Comparison of ENCODE assay signal across 12 mouse cellular contexts in the genomic region with DNA sequence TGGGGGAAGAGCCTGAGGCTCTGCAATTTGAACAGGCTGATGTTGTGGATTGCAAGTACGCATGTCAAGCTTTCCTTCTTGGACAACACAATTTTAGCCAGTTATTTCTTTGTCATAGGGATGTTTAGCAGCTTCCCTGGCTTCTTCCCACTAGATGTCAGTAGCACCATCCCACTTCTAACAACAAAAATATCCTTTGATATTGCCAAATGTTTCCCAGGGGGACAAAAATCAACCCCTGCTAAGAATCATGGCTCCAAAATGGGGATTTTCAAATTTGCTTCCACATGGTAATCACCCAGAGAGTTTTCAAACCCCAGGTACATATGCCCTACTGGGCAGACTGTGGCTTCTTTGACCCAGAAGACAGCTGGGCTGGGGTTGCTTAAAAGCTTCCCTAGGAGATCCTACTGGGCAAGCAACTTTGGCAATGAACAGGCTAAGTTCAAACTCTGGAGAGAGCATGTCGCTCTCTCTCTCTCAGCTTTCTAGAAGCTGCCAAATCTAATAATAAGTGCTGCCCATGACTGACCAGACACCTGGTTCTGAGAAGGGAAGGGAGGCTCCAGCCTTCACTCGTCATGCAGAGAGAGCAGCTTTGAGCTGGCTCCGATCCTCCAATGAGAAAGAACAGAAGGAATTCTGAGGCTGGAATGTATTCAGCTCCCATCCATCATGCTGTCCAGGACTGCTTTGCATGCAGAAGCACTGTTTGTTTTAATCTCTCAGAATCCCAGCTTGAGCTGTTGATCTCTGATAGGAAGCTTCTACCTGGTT.
A peak's percentile ranks its signal among the peaks of the same experiment; 100 is the strongest.
DNase-seq lines count a peak whose midpoint lies in the region; ATAC-seq and TF ChIP-seq lines count a peak whose summit lies in the region.
"Had no signal": no experiment of that assay in that cellular context is flagged by ENCODE, and none has a peak within 500 bp of the region (broad histone marks: within the 10 kb centered on the region; RNA-seq: fewer than 3 reads in every experiment).

No protein-coding gene starts in this region.

- H3K27me3 ChIP-seq in forebrain, postnatal 0 days (ENCODE audit: insufficient read depth, low read length): no peaks in the 10 kb centered on the region
- no peaks in the 10 kb centered on the region for H3K27me3 ChIP-seq in forebrain, embryonic 12.5 days
- no peaks in the 10 kb centered on the region for H3K27me3 ChIP-seq in hindbrain, embryonic 16.5 days (replicated peaks; ENCODE audit: control insufficient read depth, insufficient read depth, low read length)
- H3K27me3 ChIP-seq: embryonic facial prominence, embryonic 13.5 days; lung, embryonic 15.5 days had no signal

- DNase-seq in forebrain, postnatal 0 days: peak; percentile 40
- no peak for DNase-seq in left cerebral cortex, adult 2 months (ENCODE audit: extremely low spot score in 1 of 2, low spot score in 2 of 2)
- DNase-seq in left cerebral cortex, adult 11 months (ENCODE audit: low spot score): no peak
- DNase-seq in lung, postnatal 14 days: peak; percentile 38
- DNase-seq in right cerebral cortex, adult 2 months (ENCODE audit: low spot score in 2 of 2): no peak
- DNase-seq: heart, postnatal 36 days; right cerebral cortex, postnatal 14 days; thymus, postnatal 4 days had no signal

- H3K9me3 ChIP-seq in forebrain, postnatal 0 days (ENCODE audit: low read length): no peaks in the 10 kb centered on the region
- H3K9me3 ChIP-seq in forebrain, embryonic 12.5 days: no peaks in the 10 kb centered on the region
- no peaks in the 10 kb centered on the region for H3K9me3 ChIP-seq in hindbrain, embryonic 16.5 days (ENCODE audit: control insufficient read depth, low read length)
- H3K9me3 ChIP-seq: embryonic facial prominence, embryonic 13.5 days; lung, embryonic 15.5 days had no signal

- H3K4me3 ChIP-seq in forebrain, postnatal 0 days (ENCODE audit: low read depth, low read length): no peak overlapping the region
- no peak overlapping the region for H3K4me3 ChIP-seq in forebrain, embryonic 12.5 days (replicated peaks)
- no peak overlapping the region for H3K4me3 ChIP-seq in left cerebral cortex, adult 2 months
- H3K4me3 ChIP-seq in hindbrain, embryonic 16.5 days (ENCODE audit: low read length): no peak overlapping the region
- H3K4me3 ChIP-seq: embryonic facial prominence, embryonic 13.5 days; lung, embryonic 15.5 days had no signal

- H3K4me1 ChIP-seq in forebrain, postnatal 0 days (ENCODE audit: insufficient read depth): no peaks in the 10 kb centered on the region
- H3K4me1 ChIP-seq in forebrain, embryonic 12.5 days: no peaks in the 10 kb centered on the region
- no peaks in the 10 kb centered on the region for H3K4me1 ChIP-seq in hindbrain, embryonic 16.5 days (ENCODE audit: control insufficient read depth, insufficient read depth, low read depth, low read length)
- H3K4me1 ChIP-seq: embryonic facial prominence, embryonic 13.5 days; lung, embryonic 15.5 days had no signal

- H3K4me2 ChIP-seq in forebrain, postnatal 0 days (ENCODE audit: low read depth): no peak overlapping the region
- no peak overlapping the region for H3K4me2 ChIP-seq in forebrain, embryonic 12.5 days
- no peak overlapping the region for H3K4me2 ChIP-seq in hindbrain, embryonic 16.5 days (ENCODE audit: low read length)
- H3K4me2 ChIP-seq: embryonic facial prominence, embryonic 13.5 days; lung, embryonic 15.5 days had no signal

- intact Hi-C loops in left cerebral cortex, adult 2 months (cut with DNase I): no loop called here

- no peak overlapping the region for H3K27ac ChIP-seq in forebrain, postnatal 0 days (ENCODE audit: low read depth, low read length)
- no peak overlapping the region for H3K27ac ChIP-seq in forebrain, embryonic 12.5 days
- H3K27ac ChIP-seq in left cerebral cortex, adult 2 months: no peak overlapping the region
- no peak overlapping the region for H3K27ac ChIP-seq in hindbrain, embryonic 16.5 days (ENCODE audit: low read depth, low read length)
- H3K27ac ChIP-seq: embryonic facial prominence, embryonic 13.5 days; lung, embryonic 15.5 days had no signal

- no peak overlapping the region for H3K9ac ChIP-seq in forebrain, postnatal 0 days
- H3K9ac ChIP-seq in forebrain, embryonic 12.5 days: no peak overlapping the region
- H3K9ac ChIP-seq in hindbrain, embryonic 16.5 days (ENCODE audit: low read depth, low read length): no peak overlapping the region
- H3K9ac ChIP-seq: embryonic facial prominence, embryonic 13.5 days; lung, embryonic 15.5 days had no signal

- TF ChIP-seq CTCF in forebrain, postnatal 0 days (IDR thresholded peaks at IDR 0.05; ENCODE audit: low read depth): peak; percentile 41
- TF ChIP-seq CTCF in left cerebral cortex, adult 2 months (IDR thresholded peaks at IDR 0.05): peak; percentile 43

- WGBS in forebrain, postnatal 0 days: 60% methylated on average over 4 of the region's 4 CpGs
- 78% methylated on average over 4 of the region's 4 CpGs for WGBS in forebrain, embryonic 12.5 days
- WGBS in hindbrain, embryonic 16.5 days: 39% methylated on average over 4 of the region's 4 CpGs

- no peaks in the 10 kb centered on the region for H3K36me3 ChIP-seq in forebrain, postnatal 0 days (ENCODE audit: insufficient read depth)
- no peaks in the 10 kb centered on the region for H3K36me3 ChIP-seq in forebrain, embryonic 12.5 days (replicated peaks)
- H3K36me3 ChIP-seq in hindbrain, embryonic 16.5 days (ENCODE audit: control insufficient read depth, insufficient read depth, low read length): no peaks in the 10 kb centered on the region
- H3K36me3 ChIP-seq: embryonic facial prominence, embryonic 13.5 days; lung, embryonic 15.5 days had no signal

- ATAC-seq in forebrain, postnatal 0 days: no peak
- ATAC-seq in forebrain, embryonic 12.5 days (ENCODE audit: low FRiP score): no peak
- ATAC-seq in hindbrain, embryonic 16.5 days: peak; percentile 94

Comparison
In these comparisons a context has a peak if more than half of its experiments do, and no peak if none do; other contexts are left out.
1. DNase-seq: peak in forebrain, postnatal 0 days (single experiment) and lung, postnatal 14 days (single experiment); none in left cerebral cortex, adult 2 months (0 of 2), left cerebral cortex, adult 11 months (single experiment) and right cerebral cortex, adult 2 months (0 of 2).